Mouse (Mus musculus) mammary gland, adult 2 months (tissue): ENCODE results near the gene Chrm4. TPM values are rescaled to one million over a fixed set of nuclear protein-coding genes. Genes with fewer than 3 reads are reported as not detected.

ENCODE experiments used
- polyA plus RNA-seq: library from polyadenylated mRNA; depleted of rRNA; stranded (reverse); fragments of >200 nt; gene quantifications from 2 replicates; pipeline ENCODE4 v1.2.3, GENCODE M21; 2012; ENCODE audit warnings: low replicate concordance; rRNA removed

Gene Chrm4
- 0.46 and 0.78 TPM in 2 replicates for polyA plus RNA-seq

DNA sequence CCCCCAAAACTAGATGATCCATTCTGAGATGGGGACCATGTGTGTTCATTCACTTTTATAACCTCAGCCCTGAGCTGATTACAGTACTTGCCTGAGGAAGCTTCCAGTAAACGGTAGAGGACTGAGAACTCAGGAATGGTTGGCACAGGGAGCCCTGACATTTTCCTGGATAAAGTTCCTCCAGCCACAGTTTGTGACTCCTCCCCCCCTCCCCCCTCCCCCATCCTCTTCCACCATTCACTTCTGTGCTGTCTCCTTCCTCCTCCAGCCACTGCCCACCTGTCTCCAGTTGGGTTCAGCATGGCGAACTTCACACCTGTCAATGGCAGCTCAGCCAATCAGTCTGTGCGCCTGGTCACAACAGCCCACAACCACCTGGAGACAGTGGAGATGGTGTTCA, at the start of gene Chrm4:
Gene Chrm4 (plus strand): TSS at position 301 of the 400 bp plus-strand sequence.

DNA sequence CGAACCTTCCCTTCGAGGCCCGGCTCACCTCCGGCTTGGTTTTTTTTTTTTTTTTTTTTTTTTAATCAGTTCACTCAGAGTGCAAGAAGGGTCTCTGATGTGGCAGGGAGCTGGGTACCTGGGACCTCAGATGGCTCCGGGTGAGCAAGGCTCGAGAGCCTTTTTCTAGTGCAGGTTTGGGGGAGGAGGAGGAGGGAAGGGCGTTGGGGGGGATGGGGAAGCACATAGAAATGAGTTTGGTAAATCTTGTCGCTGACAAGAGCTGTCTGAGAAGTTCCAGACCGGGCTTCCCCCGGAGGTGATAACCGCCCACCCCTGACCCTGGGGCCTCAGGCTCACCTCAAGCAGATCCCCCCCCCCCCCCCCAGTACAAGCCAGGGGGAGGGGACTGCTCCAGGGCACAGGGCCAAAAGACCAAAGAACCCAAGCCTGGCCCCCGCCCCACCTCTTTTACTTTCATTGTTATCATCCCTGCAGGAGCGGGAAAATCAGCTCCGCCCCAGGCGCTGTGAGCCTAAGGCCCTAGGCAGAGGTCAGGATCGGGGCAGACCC, 5.2 kb downstream of the Chrm4 start, which contains the start of gene Mdk:
Gene Mdk (minus strand): TSS at position 138 of the 552 bp plus-strand sequence.

DNA sequence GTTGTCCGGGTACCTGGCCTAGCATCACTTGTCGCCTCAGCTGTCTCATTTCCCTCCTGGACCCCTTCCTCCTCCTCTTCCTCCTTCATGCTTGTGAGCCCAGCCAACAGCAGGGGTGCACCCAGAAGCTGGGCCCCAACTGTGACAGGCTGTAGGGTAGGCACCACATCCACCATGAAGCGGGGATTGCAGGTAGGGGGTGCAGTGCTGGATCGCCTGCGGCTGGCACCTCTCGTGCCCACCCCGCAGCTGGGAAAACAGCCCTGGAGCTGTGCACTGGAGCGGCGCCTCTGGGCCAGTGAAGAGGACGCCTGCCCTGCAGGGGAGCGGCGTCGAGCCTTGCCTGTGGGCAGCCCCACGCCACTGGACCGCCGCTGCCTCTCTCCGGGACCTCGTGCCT, 18.4 kb downstream of the Chrm4 start, which contains the start of gene Gm9821:
Gene Gm9821 (plus strand): TSS at position 221 of the 400 bp plus-strand sequence.

DNA sequence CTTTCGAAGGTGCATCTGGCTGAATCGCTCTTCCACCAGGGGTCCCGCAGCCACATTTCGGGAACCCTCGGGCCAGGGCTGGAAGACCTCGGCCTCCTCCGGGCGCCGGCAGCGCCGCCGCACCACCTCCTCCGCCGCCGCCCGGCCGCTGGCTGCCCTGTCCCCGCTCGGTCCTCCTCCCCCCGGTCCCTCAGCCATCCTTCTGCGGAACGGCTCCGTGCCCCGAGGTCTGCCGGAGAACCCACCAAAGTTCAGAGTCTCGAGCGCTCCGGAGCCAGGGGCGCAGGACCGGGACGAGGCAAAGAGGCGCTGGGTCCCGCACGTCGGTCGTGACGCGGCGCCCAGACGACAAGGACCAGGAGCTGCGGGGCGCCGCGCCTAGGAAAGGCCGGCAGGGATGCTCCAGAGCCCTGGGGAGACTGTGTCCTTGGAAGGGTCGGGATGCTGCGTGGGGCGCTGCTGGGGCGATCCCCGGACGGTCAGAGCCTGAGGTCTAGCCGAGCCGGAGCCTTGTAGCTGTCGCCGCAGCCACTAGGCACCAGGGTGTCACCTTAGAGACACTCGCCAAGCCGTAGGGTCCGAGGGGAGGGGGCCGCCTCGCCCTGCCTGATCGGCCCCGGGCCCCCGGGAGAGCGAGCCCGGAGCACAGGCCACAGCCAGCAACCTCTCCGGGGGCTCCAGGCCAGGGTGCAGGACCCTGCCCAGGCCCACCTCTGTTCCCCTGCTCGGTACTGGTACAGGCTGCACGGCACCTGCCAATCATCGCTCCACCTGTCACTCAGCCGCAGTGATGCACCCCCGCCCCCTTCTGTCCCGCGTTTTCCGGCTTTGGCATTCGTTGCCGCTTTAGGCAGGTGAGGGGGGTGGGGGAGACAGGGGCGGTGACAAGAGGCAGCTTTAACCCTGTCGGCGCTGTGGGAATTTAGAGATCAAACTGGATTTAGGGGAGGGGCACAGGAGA, 48.8 kb downstream of the Chrm4 start, which contains the start of gene Dgkz:
Gene Dgkz (minus strand): TSS at position 284 of the 961 bp plus-strand sequence.

Other genes with a start within 250 kb of the Chrm4 start
- gene Atg13, start 216.7 kb upstream of the Chrm4 start, polyA plus RNA-seq: 28.3 and 43.6 TPM in 2 replicates
- gene Harbi1, start 216.4 kb upstream of the Chrm4 start, polyA plus RNA-seq: 1.9 and 3.8 TPM in 2 replicates
- 21.8 and 21.9 TPM in 2 replicates for gene Ambra1, start 197.1 kb upstream of the Chrm4 start, polyA plus RNA-seq
- gene Mdk, start 5.0 kb downstream of the Chrm4 start, polyA plus RNA-seq: 10.3 and 16.7 TPM in 2 replicates
- not detected in 2 replicates for gene Gm9821, start 18.5 kb downstream of the Chrm4 start, polyA plus RNA-seq
- 160 and 296 TPM in 2 replicates for gene Dgkz, start 48.6 kb downstream of the Chrm4 start, polyA plus RNA-seq
- gene Creb3l1, start 97.3 kb downstream of the Chrm4 start, polyA plus RNA-seq: 5.8 and 12.5 TPM in 2 replicates
- gene Phf21a, start 165.9 kb downstream of the Chrm4 start, polyA plus RNA-seq: 59.3 and 63.7 TPM in 2 replicates